Mouse (Mus musculus) layer of hippocampus, postnatal 14 days (tissue): ENCODE measurements around the gene Zfp286. TPM values are rescaled to one million over a fixed set of nuclear protein-coding genes. Genes with fewer than 3 reads are reported as not detected.
A peak's percentile ranks its signal among the peaks of the same experiment; 100 is the strongest.
"Not testable (repeated sequence)": the region's sequence is repeated elsewhere in the genome, so short reads cannot be mapped to it uniquely, and the experiment has no call there.

Experiments
- DNase-seq, 2 experiments: peaks; one replicate each; pipeline ENCODE4 v3.0.0; 2021 to 2022; ENCODE audit warnings: low spot score in 2 of 2, mixed read lengths in 1 of 2
- total RNA-seq, 2 experiments: library from RNA; stranded (reverse); gene quantifications; 2 replicates each; pipeline ENCODE4 v1.2.3; 2021

Zfp286 gene
- total RNA-seq, 2 experiments from 2014 or later = 21.3 to 21.5 TPM

DNA sequence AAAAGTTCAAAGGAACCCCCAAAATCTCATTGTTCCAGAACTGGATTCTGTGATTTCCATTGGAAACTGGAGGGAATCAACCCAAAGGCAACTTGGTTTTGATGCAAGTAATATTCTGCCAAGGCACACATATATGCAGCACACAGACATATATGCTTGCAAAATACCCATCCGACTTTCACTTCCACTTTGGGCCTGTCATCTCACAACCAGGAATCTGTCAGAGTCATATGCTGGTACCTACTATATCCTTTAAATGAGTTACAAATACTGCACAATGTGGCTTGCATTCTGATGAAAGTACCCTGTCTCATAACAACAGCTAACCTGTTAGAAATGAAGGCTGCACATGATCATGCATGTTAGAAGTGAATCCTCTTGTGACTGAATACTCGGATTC lies 18.7 kb upstream of the Zfp286 start:
- no peak for DNase-seq

DNA sequence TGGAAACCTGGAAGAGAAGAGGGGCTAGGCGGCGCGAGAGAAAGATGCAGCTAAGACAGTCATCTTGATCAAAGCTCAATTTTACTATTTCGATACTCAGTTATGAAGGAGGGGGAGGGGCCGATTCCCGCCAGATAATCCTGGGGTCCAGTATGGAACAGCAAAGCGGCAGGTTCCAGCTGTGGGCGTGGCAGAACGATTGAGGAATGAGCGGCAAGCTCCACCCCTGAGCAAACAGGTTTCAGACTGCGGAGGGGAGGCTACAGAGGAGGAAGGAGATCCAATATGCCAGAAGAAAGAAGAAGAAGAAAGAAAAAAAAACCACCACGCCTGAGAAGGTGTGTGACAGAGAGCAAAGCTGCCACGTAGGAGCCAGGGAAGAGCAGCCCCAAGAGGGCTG lies 14.9 kb upstream of the Zfp286 start:
- no peak for DNase-seq

DNA sequence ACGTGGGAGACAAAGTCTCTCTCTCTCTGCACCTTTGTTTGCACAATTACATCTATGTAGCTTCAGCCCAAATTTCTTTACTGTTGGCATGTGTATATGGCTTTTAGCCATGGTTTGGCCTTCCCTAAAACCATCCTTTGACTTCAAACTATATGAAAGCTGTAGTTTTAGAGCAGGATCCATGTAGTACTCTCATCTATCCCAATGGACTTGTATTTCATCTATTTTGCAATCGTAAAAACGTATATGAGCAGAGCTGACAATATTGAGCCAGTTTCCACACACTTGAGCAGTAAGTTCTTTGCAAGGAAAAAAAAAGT lies 315 bp upstream of the Zfp286 start:
- no peak for DNase-seq

DNA sequence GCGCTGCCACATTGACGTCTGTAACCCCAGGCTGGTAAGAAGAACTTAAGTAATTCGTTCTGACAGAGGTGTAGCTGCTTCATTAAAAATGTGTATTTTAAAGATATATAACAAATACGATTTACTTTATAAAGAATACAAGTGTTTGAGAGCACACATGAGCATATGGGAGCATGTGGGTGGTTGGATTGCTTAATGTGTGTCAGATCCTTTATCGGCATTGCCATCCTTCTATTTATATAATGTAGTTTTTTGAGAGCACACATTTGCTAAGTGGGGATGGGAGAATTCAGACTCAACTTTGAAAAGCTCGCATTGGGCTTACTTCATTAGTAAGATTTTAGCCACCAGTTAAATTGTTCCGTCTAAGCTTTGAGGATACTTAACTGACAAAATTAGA lies 12.8 kb downstream of the Zfp286 start:
- no peak for DNase-seq

DNA sequence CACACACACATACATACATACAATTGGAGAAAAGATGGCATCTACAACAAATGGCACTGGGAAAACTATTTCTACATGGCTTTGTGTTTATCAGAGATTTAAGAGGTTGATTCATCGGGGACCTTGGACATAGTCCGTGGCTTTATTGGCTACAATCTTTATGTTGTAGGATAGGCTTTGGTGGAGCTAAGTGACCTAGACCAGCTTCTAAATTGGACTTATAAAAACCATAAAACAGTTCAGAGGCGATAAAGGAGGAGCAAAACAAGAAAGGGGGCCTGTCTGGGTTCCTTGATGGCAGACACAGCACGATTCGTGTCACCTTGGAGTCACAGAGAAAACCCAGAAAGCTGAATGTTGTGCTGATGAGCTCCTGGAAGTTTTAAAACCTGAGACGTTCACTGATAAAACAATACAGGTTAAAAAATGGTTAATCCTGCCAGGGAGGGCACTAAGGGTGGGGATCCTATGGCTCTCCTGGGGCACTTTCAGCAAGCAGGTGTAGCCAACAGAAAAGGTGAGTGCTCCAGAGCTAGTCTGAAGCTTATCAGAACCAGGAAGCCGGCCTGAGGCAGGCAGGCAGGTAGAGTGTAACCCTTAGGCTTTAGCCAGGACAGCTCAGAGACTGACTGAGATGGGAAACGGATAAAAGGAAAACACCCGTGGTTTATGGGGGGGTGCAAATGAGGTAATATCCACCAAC lies 28.4 kb downstream of the Zfp286 start:
- DNase-seq = no peak

DNA sequence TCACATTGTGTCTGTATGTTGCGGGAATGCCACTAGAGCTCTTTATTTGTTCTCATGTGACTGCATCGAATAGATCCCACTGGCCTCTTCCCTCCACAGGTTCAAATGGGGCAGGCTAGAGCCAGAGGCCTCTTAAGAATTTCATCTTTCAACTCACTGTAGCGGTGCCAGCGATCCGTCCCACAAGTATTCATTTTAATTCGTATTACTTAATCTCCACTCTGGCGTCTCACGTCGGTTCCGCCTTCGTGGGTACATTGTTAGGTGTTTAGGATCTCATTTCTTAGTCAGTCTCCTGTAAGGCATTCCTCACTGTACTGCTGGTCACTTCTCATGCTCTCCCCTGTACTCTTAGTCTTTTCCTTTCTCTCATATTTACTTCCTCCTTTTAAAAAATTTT lies 30.8 kb downstream of the Zfp286 start:
- no peak for DNase-seq

DNA sequence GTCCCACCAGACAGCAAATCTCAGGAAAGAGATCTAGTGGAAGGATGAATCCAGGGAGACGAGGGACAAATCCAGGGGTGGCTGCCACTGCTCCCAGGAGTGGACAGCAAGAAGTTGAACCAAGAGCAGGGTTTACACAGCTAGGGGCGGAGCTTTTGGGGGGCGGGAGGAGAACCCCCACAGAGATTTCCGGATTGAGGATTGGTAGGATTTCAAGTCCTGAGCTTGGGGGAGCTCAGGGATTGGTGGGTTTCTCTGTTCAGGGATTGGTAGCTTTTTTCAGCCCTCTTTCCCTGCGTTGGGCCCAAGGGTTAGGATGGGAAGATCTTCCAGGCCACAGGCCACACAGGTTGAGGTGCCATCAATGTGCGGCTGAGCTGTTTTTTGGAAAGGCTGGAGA lies 31.4 kb downstream of the Zfp286 start:
- no peak for DNase-seq

DNA sequence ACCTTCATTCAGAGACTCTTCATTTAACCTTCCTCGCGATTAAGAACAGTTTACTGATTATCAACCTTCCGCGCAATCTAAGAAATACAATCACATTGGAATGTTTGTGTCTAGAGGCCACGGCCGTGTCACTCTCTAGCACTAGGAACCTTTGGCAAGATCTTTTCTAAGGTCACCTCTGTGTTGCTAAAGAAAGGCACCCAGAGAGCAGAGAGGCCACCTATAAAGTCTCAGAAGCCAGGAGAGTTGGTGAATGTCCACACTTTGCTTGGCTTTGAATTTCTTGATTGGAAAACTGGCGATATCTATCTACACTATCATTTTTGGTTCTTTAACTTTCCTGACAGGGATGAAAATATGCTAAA lies 32.1 kb downstream of the Zfp286 start:
- DNase-seq = no peak

DNA sequence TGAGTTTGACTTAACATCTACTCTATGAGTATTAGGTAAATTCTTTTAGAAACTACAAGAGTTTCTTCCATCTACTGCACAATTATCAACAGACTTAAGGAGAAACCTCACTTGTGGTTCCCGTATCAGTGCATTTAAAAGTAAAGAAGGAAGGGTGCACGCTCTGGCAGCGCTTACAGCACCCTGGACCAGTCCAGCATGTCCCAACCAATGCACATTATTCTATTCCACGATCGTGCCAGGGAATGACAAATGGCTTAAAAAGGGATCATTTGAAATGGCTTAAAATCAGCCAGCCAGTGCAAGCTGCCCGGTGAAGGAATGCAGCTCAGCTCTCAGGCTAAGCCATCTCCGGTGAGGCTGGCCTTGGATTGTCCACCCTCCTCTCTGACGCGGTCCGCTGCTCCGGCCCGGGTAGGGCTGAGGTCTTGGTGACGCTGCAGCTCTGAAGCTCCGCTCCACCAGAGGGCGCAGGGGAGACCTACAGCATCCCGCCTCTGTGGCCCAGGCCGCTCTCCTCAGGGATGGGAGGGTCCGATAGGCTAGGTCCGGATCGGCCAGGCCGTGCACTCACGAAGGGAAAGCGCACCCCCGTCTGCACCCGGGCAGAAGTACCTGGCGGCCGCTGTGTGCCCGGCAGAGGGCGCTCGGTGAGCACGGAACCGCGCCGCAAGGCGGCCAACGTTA lies 32.7 kb downstream of the Zfp286 start:
- DNase-seq = peak; percentile 89 to 90

DNA sequence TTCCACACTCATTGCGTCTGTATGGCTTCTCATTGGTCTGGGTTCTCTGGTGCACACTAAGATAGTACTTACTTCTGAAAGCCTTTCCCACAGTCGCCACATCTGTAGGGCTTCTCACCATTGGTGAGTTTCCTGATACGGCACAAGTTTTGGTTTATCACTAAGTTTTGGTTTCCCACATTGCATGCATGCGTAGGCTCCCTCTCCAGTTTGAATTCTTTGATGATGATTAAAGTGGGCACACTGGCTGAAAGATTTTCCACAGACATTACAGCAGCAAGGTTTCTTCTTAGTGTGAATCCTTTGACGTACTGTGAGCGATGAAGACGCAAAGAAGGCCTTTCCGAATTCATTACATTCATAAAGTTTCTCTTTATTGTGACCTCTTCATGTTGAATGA lies 36.5 kb downstream of the Zfp286 start, which contains the start of gene Gm10428:
Gene Gm10428 (plus strand): TSS at position 321 of the 400 bp plus-strand sequence.
- DNase-seq = no peak

DNA sequence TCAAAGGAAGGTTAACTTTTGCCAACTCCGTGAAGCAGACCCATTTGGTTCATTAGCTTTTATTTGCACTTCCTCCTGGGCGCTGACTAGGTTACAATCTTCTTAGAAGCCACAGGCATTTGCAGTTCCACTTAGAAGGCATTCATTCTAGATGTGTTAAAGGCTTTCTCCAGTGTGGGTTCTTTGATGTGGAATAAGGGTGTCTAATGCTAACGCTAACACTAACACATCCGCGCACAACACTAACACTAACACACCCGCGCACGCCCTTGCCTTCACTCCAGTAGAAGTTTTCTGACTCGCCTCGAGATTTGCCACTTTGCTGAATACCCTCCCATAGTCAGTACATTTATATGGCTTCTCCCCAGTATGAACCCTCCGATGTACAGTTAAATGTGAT lies 37.1 kb downstream of the Zfp286 start:
- DNase-seq = no peak

DNA sequence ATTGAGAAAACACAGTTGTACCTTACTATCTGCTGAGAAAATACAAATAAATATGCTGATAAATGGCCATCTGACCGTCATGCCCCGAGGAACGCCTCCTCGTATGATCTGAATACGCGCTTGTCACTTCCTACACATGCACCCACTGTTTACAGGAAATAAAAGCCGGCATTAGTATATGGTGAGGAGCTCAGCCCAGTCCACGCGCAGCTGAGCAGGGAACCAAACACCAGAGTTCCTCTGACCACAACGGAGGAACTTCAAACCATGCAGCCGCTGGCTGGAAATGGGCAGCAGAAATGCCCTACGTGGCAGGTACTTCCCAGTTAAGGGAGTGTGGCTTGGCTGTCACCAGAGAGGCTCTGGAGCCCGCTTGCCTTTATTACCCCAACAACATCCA lies 39.8 kb downstream of the Zfp286 start:
- not testable (repeated sequence) for DNase-seq

DNA sequence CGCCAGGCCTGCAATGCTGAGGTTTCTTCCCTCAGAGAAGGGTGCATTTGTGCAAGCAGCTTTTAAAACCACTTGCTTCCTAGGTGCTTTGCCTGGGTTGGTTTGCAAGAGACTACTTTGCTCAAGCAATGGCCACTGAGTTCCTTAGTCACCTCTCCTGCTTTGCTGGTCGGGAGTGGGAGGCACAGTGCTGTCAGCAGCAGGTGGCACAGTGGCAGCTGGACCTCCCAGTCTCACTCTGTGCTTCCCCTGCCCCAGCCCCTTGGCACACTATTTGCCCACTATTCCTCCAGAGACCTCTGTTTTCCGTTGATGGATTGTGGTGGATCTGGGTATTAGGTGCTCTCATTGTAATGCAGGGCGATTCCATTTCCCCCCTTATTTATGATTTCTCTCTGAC lies 41.2 kb downstream of the Zfp286 start:
- no peak for DNase-seq

DNA sequence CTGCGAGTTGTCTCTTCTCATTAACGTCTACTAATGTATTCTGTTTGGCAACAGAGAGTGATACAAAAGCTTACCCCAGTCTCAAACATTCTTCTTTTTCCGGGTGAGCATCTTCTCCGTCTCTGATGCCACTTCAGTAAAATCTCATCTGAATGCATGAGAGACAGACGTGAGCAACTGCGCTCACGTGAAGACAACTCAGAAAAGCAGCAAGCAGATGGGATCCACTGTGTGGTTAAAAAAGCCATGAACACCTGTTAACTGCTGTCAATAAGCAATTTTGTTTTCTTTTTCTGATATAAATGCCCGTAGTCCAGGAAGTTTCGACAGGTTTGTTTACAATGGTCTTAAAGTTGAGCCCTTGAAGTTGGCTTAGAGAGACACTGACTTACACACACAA lies 42.0 kb downstream of the Zfp286 start:
- DNase-seq = no peak

DNA sequence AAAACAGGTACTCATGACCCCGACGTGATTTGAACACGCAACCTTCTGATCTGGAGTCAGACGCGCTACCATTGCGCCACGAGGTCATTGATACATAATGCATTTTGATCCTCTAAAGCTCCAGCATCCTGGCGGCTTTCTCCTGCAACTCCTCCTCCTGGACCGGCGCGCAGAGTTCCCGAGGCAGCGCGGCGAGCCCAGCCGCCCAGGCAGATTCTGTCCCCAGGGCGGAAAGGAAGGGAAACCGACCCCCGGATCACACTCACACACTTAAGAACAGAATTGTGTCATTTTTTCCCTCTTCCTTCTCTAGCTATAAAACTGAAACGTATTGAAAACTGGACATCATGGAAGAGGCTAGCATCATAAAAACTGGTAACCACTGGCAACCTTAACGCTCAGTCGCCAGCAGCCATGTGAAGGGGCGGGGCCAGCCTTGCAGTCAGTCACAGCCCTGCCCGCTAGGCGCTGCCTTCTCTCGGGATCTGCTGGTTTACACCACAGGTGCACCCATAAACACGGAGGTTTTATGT lies 43.2 kb downstream of the Zfp286 start:
- peak; percentile 51 to 52 for DNase-seq

DNA sequence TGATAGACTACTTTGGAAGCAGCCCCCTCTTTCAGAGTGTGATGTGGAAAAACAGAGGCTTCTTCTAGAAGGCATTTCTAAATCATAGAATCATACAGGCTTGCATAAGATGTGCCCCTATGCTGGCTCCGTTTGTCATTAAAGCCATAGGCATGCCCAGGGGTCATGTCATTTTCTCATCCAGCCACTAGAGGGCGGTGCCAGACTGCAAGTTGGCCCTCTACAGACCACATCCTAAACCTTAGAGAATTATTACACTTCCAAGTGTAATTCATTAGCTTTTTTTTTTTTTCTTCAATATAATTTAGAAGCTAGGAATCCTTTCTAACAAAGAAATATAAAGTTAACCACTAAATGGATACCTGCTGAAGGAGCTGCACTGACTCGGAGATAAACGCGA lies 45.2 kb downstream of the Zfp286 start:
- peak; percentile 52 to 68 for DNase-seq

DNA sequence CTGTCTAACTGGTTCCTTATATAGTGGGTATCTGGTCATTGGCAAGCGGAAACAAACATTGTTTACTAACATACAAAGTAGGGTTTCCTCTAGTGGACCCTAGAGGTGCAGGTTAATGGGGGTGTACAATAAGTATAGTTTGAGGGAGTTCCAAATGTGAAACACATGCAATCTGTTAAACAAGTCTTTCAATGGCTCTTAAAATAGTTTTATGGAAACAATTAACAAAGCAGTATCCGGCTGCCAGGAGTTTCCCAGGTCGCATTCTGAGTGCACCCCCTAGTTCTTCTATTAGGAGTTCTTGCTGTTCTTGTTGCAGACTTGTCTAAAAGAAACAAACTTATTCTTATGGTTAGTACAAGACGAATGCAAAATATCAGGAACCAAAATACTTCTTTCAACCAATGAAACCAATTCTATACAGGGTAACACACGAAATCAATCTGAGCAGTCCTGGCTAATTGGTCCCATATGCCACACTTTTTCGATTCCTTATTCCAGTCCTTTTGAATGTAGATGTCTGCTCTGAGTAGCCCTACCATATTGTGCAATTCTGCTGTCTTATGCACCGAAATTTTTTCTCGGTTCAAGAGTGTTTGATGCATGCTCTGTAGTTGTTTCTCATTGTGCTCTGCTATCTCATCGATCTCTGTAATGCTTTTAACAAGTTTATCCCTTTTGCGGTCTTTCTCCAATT lies 46.9 kb downstream of the Zfp286 start:
- no peak for DNase-seq

DNA sequence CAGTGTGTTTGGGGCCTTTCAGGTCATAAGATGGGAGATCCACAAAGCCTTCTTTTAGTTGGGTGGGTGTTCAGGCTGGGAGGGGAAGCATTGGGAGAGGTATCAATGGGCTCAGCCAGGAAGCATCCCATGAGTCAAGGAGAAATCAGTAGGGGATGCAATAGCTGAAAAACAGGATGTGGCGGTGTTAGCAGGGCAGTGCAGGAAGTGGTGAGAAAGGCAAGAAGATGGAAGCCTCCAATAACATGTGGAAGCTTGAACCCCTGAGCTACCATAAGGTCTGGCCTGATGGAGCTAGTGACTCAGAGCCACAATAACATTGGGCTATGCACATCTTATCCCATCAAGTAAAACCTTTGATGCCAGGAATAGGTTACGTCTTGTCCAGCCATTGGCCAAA lies 48.1 kb downstream of the Zfp286 start:
- DNase-seq = no peak

DNA sequence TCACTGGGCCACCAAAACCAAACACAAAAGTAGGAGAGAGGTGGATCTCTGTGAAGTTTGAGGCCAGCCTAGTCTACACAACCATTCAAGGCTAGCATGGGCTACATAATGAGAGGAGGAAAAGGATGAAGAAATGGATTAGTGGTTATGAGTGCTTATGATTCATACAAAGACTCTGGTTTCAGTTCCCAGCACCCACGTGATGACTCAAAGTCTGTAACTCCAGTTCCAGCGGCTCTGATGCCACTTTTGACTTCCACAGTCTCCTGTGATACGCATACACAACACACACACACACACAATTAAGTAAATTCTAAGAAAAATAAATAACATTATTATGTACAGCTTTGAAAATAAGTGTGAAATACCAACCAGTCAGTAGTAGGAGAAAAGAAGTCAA lies 56.6 kb downstream of the Zfp286 start:
- DNase-seq = no peak

DNA sequence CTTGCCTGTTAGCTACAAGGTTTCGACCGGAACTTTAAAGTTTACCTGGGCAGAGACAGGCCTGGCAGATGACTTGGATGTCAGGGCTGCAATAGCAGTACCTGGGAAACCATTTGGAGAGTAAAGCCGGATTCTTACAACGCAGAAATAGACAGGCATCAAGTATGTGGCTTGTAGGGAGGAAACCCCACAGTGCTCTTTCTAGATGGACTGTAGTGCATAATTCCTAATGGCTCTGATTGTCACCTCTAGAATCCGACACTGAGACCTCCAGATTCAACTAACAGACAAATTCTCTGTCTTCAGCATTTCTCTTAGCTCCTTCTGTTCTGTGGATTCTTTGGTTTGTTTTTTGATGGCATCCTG lies 57.3 kb downstream of the Zfp286 start:
- no peak for DNase-seq

DNA sequence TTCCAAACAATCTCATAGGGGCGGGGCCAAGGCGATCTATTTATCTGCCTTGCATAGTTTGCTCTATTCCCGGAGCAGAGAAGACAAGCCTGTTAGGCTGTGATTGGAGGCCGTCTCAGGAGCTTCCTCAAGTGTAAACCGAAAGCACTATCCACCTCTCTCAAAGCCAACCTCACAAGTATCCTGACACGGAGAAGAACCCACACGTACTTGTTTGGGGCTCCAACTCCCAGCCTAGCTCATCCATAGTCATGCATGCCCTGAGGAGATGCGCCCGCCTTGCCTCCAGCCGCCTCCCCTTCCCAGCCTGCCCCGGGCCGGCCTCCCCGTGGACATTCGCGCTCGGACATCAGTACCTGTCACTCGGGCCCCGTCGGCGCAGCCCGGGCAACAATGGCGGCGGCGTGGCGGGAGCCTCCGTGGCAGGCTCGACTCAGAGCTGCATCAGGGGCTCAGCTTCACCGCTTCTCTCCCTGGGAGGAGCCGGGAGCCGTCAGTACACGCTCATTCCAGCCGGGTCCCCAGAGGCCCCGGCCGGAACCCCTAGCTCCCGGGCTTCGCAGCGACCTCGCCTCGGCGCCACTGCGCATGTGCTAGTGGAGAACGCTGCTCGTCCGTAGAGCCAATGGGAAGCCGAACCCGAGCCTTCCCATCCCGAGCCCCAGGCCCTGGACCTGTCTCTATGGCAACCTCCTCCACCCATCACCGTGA lies 57.8 kb downstream of the Zfp286 start, which contains the start of gene Zfp287:
Gene Zfp287 (minus strand): TSS at position 595 of the 711 bp plus-strand sequence.
- DNase-seq = peak; percentile 90 to 95

DNA sequence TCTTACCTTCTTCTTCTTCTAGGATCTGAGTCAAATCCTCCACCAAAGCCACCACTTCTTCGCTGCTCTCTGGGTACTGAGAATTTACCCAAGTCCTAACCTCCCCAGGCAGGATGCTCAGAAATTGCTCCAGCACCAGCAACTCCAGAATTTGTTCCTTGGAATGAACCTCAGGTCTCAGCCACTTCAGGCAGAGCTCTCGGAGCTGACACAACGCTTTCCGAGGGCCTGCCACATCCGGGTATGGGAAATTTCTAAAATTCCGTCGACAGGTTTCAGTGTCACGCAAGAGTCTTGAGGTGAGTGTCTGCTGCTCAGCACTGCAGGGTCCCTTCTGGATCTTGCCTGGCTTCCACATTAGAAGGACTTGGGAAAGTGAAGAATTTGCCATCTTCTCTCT lies 61.0 kb downstream of the Zfp286 start:
- no peak for DNase-seq
